In genomic region chr13:94284543-94285269, GRCm38 (mm10) we compare ENCODE assay signal across 8 mouse cellular contexts. TPM values are rescaled to one million over a fixed set of nuclear protein-coding genes. Genes with fewer than 3 reads are reported as not detected.
DNase-seq lines count a peak whose midpoint lies in the region; ATAC-seq lines count a peak whose summit lies in the region.

No protein-coding gene starts in this region.

- H3K9me3 ChIP-seq in embryonic facial prominence, embryonic 14.5 days (ENCODE audit: control insufficient read depth, low read length) = no peaks in the 10 kb centered on the region
- no peaks in the 10 kb centered on the region for H3K9me3 ChIP-seq in heart, embryonic 16.5 days (replicated peaks; ENCODE audit: control insufficient read depth, low read length)

- ATAC-seq in embryonic facial prominence, embryonic 14.5 days (ENCODE audit: low read depth) = no peak; the same call in 1 of the 2 replicates
- ATAC-seq in heart, embryonic 16.5 days (replicated peaks; ENCODE audit: extremely low read depth, insufficient read depth, low FRiP score) = peak; percentile 61

- peak overlapping the region; percentile 94 for H3K9ac ChIP-seq in embryonic facial prominence, embryonic 14.5 days (ENCODE audit: low read depth, low read length)
- H3K9ac ChIP-seq in heart, embryonic 16.5 days (ENCODE audit: low read length) = peak overlapping the region; percentile 96

- 0 out of 2 replicates have a peak, but pooled peaks cover 5% of the 10 kb centered on the region for H3K4me1 ChIP-seq in embryonic facial prominence, embryonic 14.5 days (ENCODE audit: control insufficient read depth, insufficient read depth, low read length)
- H3K4me1 ChIP-seq in heart, embryonic 16.5 days (ENCODE audit: control insufficient read depth, insufficient read depth, low read length) = peaks cover 6% of the 10 kb centered on the region

- peak overlapping the region; percentile 80 for H3K4me2 ChIP-seq in embryonic facial prominence, embryonic 14.5 days (ENCODE audit: low read depth, low read length)
- peak overlapping the region; percentile 92 for H3K4me2 ChIP-seq in heart, embryonic 16.5 days (ENCODE audit: low read depth, low read length)

- no peaks in the 10 kb centered on the region for H3K36me3 ChIP-seq in embryonic facial prominence, embryonic 14.5 days (ENCODE audit: control insufficient read depth, insufficient read depth, low read length)
- no peaks in the 10 kb centered on the region for H3K36me3 ChIP-seq in heart, embryonic 16.5 days (ENCODE audit: control insufficient read depth, insufficient read depth)

- H3K27ac ChIP-seq in embryonic facial prominence, embryonic 14.5 days (replicated peaks; ENCODE audit: low read depth, low read length) = peak overlapping the region; percentile 84
- H3K27ac ChIP-seq in heart, embryonic 16.5 days (ENCODE audit: low read length) = peak overlapping the region; percentile 81

- WGBS in embryonic facial prominence, embryonic 14.5 days = under 1% methylated on average over 30 of the region's 65 CpGs
- WGBS in heart, embryonic 16.5 days = under 1% methylated on average over 61 of the region's 65 CpGs

- peak overlapping the region; percentile 97 for H3K4me3 ChIP-seq in embryonic facial prominence, embryonic 14.5 days (ENCODE audit: low read depth, low read length)
- peak overlapping the region; percentile 91 for H3K4me3 ChIP-seq in heart, embryonic 16.5 days (ENCODE audit: low read length)

- H3K27me3 ChIP-seq in embryonic facial prominence, embryonic 14.5 days (replicated peaks; ENCODE audit: control insufficient read depth, insufficient read depth, low read length) = no peaks in the 10 kb centered on the region
- H3K27me3 ChIP-seq in heart, embryonic 16.5 days (ENCODE audit: control insufficient read depth, insufficient read depth, low read length) = no peaks in the 10 kb centered on the region

- DNase-seq in ES-CJ7 (ENCODE audit: low read depth, low spot score) = peak; percentile 11
- peak; percentile 74 for DNase-seq in adrenal gland, postnatal 14 days
- DNase-seq in embryonic facial prominence, embryonic 14.5 days (ENCODE audit: low spot score) = peak; percentile 65
- DNase-seq in kidney, postnatal 25 days = peak; percentile 56 to 75
- peak; percentile 64 for DNase-seq in lung, postnatal 10 days
- peak; percentile 31 for DNase-seq in right cerebral cortex, adult 18-20 months
- no peak for DNase-seq in natural killer cell, adult 2 months (ENCODE audit: low spot score in 2 of 2)

RNA-seq across cellular contexts. Expression of gene Scamp1, which starts 1.0 kb away (rescaled TPM):
- total RNA-seq in adrenal gland, postnatal 14 days (2021) = 44.9 and 45.2 TPM in 2 replicates
- 25.2 and 29.2 TPM in 2 replicates for polyA plus RNA-seq in embryonic facial prominence, embryonic 14.5 days (2014; fragmentation: Nextera tagmentation; extraction: Ambion mirVana)
- polyA plus RNA-seq in heart, embryonic 16.5 days (2015; fragmentation: Nextera tagmentation; extraction: Ambion mirVana) = 25.0 and 25.9 TPM in 2 replicates

Comparison
In these comparisons a context has a peak if more than half of its experiments do, and no peak if none do; other contexts are left out.
1. DNase-seq: peak in ES-CJ7 (single experiment), adrenal gland, postnatal 14 days (single experiment), embryonic facial prominence, embryonic 14.5 days (single experiment), kidney, postnatal 25 days (2 of 2), lung, postnatal 10 days (single experiment) and right cerebral cortex, adult 18-20 months (single experiment); none in natural killer cell, adult 2 months (0 of 2).